Mouse (Mus musculus): ENCODE results near the gene Lamp1. TPM values are rescaled to one million over a fixed set of nuclear protein-coding genes. Genes with fewer than 3 reads are reported as not detected.

The Lamp1 gene
- total RNA-seq, 2 experiments from 2014 or later, result 251 to 255 TPM

DNA sequence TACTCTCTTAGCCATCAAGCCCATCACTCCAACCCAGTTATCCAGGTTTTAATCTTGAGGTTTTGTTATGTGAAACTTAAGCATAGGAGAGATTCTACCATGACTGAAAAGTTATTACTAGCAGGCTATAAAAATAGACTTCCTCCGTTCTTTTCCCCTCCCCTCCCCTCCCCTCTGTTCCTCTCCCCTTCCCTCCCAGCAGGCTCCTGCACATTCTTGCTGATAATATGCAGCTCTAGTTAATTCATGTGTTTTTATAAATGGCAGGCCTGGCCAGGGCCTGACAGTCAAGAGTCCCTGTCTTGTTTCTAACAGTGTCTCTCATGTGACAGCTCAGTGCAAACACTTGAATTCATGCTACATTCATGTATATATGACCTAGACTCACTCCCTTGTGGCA, 11.5 kb downstream of the Lamp1 start:
- intact Hi-C loops (cut with DNase I), result no loop called here
- no peak for TF ChIP-seq CTCF (IDR thresholded peaks at IDR 0.05)
- no peak for DNase-seq (ENCODE audit: extremely low spot score in 1 of 2, low spot score in 2 of 2)
- Histone ChIP-seq H3K4me3 (no peak overlapping the region), H3K27ac (no peak overlapping the region)

DNA sequence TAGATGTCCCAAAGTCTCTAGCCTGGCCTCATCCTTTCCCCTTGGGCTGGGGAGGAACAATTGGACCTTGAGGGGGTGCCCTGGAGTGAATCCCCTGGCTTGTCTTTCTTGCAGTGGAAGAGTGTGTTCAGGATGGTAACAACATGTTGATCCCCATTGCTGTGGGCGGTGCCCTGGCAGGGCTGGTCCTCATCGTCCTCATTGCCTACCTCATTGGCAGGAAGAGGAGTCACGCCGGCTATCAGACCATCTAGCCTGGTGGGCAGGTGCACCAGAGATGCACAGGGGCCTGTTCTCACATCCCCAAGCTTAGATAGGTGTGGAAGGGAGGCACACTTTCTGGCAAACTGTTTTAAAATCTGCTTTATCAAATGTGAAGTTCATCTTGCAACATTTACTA, 15.3 kb downstream of the Lamp1 start:
- no peak overlapping the region for H3K27ac ChIP-seq
- no peak overlapping the region for H3K4me3 ChIP-seq
- no peak for TF ChIP-seq CTCF (IDR thresholded peaks at IDR 0.05)
- intact Hi-C loops (cut with DNase I), result no loop called here
- no peak for DNase-seq (ENCODE audit: extremely low spot score in 1 of 2, low spot score in 2 of 2)

DNA sequence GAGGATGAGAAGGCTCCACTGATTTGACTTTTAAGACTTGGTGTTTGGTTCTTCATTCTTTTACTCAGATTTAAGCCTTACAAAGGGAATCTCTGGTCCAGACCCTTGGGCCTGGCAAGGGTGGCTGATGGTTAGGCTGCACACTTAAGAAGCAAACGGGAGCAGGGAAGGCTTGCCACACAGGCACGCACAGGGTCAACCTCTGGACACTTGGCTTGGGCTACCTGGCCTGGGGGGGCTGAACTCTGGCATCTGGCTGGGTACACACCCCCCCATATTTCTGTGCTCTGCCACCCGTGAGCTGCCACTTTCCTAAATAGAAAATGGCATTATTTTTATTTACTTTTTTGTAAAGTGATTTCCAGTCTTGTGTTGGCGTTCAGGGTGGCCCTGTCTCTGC, 15.8 kb downstream of the Lamp1 start:
- no peak for DNase-seq (ENCODE audit: extremely low spot score in 1 of 2, low spot score in 2 of 2)
- no peak overlapping the region for H3K27ac ChIP-seq
- H3K4me3 ChIP-seq, result no peak overlapping the region
- TF ChIP-seq CTCF (IDR thresholded peaks at IDR 0.05), result no peak
- intact Hi-C loops (cut with DNase I), result no loop called here

DNA sequence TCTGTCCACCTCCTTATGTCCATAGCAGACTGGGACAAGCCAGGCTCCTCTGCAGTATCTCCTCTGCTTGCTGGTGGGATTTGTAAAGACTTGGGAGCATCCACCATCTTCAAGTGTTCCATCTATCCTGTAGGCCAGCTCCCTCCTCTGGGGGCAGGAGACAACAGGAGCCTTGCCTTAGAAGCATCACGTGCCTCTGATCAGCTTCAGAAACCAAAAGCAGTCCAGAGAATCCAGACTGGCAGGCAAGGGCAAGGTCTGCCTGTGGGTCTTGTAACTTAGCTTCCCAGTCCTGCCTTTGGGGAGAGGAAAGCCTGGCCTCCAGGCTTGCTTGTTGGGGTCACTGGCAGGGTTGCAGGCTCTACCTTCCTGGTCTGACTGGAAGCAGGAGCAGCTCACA, 16.7 kb downstream of the Lamp1 start:
- TF ChIP-seq CTCF (IDR thresholded peaks at IDR 0.05), result no peak
- intact Hi-C loops (cut with DNase I), result no loop called here
- Histone ChIP-seq H3K27ac (no peak overlapping the region), H3K4me3 (no peak overlapping the region)
- no peak for DNase-seq (ENCODE audit: extremely low spot score in 1 of 2, low spot score in 2 of 2)

DNA sequence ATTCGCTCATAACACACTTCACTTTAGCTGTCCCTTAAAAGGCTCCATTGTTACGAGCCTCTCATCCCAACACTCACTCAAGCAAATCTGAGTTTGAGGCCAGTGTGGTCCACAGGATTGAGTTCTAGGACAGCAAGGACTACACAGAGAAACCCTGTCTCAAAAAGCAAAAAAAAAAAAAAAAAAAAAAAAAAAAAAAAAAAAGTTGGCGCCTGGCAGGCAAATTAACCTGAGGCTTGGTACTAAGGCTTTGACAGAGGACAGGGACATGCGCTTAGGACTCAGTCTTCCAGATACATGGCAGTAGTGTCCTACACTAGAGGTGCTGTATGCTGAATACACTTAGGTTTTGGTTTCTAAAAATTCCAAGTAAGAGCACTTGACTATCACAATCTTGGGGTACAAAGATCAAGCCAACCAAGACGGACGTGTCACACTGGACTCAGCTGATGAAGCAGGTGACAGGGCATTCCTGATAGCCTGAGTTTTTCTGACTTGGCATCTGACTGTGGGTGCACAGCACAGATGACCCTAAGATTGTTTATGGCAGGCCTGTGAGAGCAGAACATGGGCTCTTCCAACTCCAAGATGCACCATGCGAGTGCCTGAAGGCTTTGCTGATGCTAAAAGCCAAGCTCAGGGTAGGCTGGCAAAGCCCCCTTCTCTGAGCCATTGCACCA, 18.4 kb downstream of the Lamp1 start:
- TF ChIP-seq CTCF (IDR thresholded peaks at IDR 0.05), result no peak
- DNase-seq (ENCODE audit: extremely low spot score in 1 of 2, low spot score in 2 of 2), result no peak
- intact Hi-C loops (cut with DNase I), result no loop called here
- no peak overlapping the region for H3K4me3 ChIP-seq
- H3K27ac ChIP-seq, result no peak overlapping the region

DNA sequence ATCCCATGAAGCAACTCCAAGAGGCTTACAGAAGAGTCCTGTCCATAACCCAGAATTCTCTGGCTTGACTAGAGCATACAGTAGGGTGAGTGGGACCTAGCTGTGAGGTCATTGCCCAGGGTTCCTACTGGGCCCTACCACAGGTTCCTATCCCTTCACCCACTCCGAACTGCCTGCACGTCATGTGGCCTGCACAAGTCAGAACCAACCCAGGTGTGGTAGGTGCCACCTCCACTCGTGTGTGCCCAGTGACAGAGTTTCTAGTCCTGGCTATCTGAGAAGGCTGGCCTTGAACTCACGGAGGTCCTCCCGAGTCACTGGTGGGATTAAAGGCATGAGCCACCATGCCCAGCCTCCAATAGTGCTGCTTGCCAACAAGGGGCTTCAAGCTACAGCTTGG, 19.2 kb downstream of the Lamp1 start:
- DNase-seq (ENCODE audit: extremely low spot score in 1 of 2, low spot score in 2 of 2), result no peak
- intact Hi-C loops (cut with DNase I), result no loop called here
- H3K4me3 ChIP-seq, result no peak overlapping the region
- no peak overlapping the region for H3K27ac ChIP-seq
- TF ChIP-seq CTCF (IDR thresholded peaks at IDR 0.05), result no peak

DNA sequence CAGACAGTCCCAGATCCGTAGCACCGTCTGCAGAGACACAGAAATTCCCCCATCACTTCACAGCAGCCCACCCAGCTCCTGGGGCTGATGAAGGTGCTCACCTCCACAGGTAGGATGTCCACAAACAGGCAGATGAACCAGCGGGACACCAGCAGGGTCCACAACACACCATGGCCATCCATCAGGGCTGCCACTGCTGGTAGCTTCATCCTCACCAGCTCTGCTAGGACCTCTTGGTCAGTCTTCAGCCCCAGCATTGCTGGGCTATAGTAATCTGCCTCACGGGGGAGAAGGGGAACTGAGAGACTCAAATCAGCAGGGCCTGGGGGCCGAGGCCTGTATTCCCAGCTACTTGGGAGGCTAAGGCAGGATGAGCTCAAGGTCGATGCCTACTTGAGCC, 20.5 kb downstream of the Lamp1 start:
- no peak for DNase-seq (ENCODE audit: extremely low spot score in 1 of 2, low spot score in 2 of 2)
- no peak overlapping the region for H3K4me3 ChIP-seq
- H3K27ac ChIP-seq, result no peak overlapping the region
- TF ChIP-seq CTCF (IDR thresholded peaks at IDR 0.05), result no peak
- intact Hi-C loops (cut with DNase I), result no loop called here

DNA sequence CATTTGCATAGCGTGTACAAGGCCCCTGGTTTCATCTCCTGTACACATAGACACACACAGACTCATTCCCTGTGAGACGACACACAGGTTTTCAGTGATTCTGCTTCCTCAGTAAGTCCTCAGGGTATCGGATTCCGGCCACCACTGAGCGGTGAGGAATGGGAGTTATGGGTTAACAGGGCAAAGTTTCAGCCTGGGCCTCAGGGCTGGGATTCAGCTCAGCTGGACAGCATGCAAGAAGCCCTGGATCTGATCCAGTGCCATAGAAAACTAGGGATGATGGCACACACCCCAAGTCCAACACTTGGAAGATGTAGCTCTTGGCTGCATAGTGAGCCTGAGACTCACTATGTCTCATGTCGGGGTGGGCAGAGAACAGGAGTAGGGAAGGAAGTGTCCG, 21.0 kb downstream of the Lamp1 start:
- no peak overlapping the region for H3K4me3 ChIP-seq
- no peak for TF ChIP-seq CTCF (IDR thresholded peaks at IDR 0.05)
- no peak for DNase-seq (ENCODE audit: extremely low spot score in 1 of 2, low spot score in 2 of 2)
- intact Hi-C loops (cut with DNase I), result no loop called here
- no peak overlapping the region for H3K27ac ChIP-seq

DNA sequence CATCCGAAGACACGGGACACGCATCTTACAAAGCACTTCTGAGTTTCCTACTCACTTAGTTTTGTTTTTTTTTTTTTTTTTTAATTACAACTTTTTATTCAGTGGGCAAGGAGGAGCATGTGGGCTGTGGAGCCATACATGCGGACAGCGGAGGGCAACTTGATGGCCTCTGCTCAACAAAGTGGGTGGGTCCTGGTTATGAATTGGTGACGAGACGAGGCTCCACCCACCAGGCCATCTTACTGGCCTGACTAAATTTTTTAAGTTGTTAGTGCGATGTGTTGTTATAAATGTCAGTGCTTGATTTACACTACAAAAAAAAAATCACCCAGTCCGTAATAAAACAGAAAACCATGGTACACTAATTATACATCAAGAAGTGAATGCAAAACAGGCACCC, 21.4 kb downstream of the Lamp1 start:
- no peak for TF ChIP-seq CTCF (IDR thresholded peaks at IDR 0.05)
- Histone ChIP-seq H3K4me3 (no peak overlapping the region), H3K27ac (no peak overlapping the region)
- no peak for DNase-seq (ENCODE audit: extremely low spot score in 1 of 2, low spot score in 2 of 2)
- intact Hi-C loops (cut with DNase I), result no loop called here

DNA sequence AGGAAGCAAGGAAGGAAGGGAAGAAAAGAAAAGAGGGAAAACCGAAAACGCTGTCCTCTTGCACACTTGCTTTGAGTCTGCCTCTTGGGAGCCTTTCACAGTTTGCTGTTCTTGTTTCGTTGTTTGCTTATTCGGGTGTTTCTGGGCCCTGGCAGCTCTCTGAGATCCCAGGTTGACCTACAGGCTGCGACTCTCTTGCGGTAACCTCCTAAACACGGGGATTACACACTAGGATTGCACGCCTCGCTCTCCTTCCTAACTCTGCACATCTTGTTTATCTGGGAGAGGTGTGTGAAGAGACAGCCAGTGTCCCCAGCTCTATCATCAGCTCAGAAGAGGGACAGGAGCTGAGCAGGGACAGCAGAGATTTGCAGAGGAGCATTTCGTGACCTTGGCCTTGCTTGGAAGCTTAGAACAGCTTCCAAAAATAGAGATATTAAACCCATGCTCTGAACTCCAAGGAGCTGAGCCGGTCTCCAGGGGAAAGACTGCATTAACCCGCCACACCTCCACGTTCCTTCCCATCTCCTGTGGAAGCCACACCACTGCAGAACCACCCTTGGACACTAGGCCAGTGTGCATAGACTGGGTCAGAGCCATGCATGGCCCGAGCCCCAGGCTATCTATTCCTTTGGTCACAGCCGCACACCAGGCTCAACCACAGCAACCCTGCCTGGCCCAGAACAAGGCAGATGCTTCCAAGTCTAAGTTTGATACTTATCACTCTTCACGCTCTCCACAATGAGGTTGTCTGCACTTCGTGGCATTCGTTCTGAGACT, 22.1 kb downstream of the Lamp1 start:
- intact Hi-C loops (cut with DNase I), result no loop called here
- DNase-seq (ENCODE audit: extremely low spot score in 1 of 2, low spot score in 2 of 2), result no peak
- Histone ChIP-seq H3K27ac (no peak overlapping the region), H3K4me3 (no peak overlapping the region)
- no peak for TF ChIP-seq CTCF (IDR thresholded peaks at IDR 0.05)

DNA sequence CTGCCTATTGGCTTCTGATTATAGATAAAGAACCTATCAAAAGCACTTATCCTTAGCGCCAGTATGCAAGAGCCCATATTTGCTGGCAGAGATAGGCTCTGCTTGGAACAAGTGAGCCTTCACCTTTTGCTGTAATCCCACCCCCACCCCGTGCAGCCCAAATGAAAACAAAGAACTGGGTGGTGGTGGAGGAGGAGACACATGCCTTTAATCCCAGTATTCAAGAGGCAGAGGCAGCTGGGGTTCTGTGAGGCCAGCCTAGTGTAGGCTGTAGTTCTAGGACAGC, 22.7 kb downstream of the Lamp1 start:
- TF ChIP-seq CTCF (IDR thresholded peaks at IDR 0.05), result no peak
- Histone ChIP-seq H3K27ac (no peak overlapping the region), H3K4me3 (no peak overlapping the region)

DNA sequence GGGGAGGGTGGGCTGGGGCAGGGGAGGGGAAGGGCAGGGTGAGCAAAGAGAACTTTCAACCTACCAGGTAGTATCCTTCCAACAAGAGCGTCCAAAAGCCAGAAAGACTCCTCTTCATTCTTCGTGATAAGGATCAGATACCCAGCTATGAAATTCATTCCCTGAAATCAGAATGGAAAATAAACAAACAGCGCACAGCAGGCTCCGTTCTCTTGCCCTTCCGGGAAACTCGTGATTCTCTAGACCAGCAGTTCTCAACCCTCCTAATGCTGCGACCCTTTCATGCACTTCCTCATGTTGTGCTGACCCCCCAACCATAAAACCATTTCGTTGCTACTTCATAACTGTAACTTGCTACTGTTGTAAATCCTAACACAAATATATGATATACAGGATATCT, 27.9 kb downstream of the Lamp1 start:
- no peak for TF ChIP-seq CTCF (IDR thresholded peaks at IDR 0.05)

More for the DNA sequence above, 22.7 kb downstream of the Lamp1 start:
- no peak for DNase-seq (ENCODE audit: extremely low spot score in 1 of 2, low spot score in 2 of 2)
- intact Hi-C loops (cut with DNase I), result no loop called here

DNA sequence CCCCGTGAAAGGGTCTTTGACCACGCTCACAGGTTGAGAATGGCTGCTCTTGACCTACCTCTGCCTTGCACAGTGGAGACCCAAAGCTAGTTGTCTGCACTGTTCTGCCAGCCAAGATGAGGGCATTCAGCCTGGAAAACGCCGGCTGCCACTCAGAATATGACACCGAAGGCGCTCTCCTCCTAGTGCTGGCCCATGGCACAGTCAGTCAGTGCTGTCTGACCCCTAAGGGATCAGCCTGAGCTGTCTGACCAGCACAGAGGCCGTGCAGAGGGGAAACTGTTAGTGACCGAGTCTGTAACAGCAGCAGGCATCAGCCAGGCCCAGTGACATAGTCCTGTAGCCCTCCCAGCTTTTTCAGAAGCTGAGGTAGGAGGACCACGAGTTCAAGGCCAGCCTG, 28.3 kb downstream of the Lamp1 start:
- TF ChIP-seq CTCF (IDR thresholded peaks at IDR 0.05), result no peak
- Histone ChIP-seq H3K27ac (no peak overlapping the region), H3K4me3 (no peak overlapping the region)
- intact Hi-C loops (cut with DNase I), result no loop called here
- DNase-seq (ENCODE audit: extremely low spot score in 1 of 2, low spot score in 2 of 2), result no peak

More for the DNA sequence above, 27.9 kb downstream of the Lamp1 start:
- no peak overlapping the region for H3K27ac ChIP-seq
- H3K4me3 ChIP-seq, result no peak overlapping the region
- intact Hi-C loops (cut with DNase I), result no loop called here
- no peak for DNase-seq (ENCODE audit: extremely low spot score in 1 of 2, low spot score in 2 of 2)

Data from left cerebral cortex, adult 2 months (tissue).